Mouse (Mus musculus) C2C12 (cell line): ENCODE measurements around the gene Dcps. TPM values are rescaled to one million over a fixed set of nuclear protein-coding genes. Genes with fewer than 3 reads are reported as not detected.
"Not testable (repeated sequence)": the region's sequence is repeated elsewhere in the genome, so short reads cannot be mapped to it uniquely, and the experiment has no call there.

ENCODE experiments used
- H3K27me3 ChIP-seq: one replicate; pipeline ENCODE4 v1.6.1; 2011; ENCODE audit not compliant: control insufficient read depth, insufficient read depth, insufficient read length
- H3K36me3 ChIP-seq: one replicate; pipeline ENCODE4 v1.6.1; 2011; ENCODE audit not compliant: control insufficient read depth, insufficient read depth
- H3K4me3 ChIP-seq: one replicate; pipeline ENCODE4 v1.5.1; 2011; ENCODE audit warnings: mild to moderate bottlenecking, control low read depth; ENCODE audit not compliant: poor library complexity, insufficient read depth, severe bottlenecking
- H3K79me2 ChIP-seq: one replicate; pipeline ENCODE4 v1.6.1; 2011; ENCODE audit not compliant: control insufficient read depth, insufficient read depth
- H3K79me3 ChIP-seq: one replicate; pipeline ENCODE4 v1.6.1; 2011; ENCODE audit warnings: low read depth, control low read depth
- H3ac ChIP-seq: one replicate; pipeline ENCODE3; 2011; ENCODE audit warnings: low read depth; ENCODE audit not compliant: control insufficient read depth, insufficient read length
- CEBPB ChIP-seq: IDR thresholded peaks from one replicate; pipeline ENCODE4 v1.6.1; 2011; ENCODE audit warnings: low read depth, mild to moderate bottlenecking, control low read depth, moderate library complexity
- CTCF ChIP-seq: IDR thresholded peaks from one replicate; pipeline ENCODE4 v1.5.1; 2011; ENCODE audit not compliant: control insufficient read depth, insufficient read depth, insufficient read length
- FOSL1 ChIP-seq: IDR thresholded peaks from one replicate; pipeline ENCODE4 v1.8.0; 2011; ENCODE audit warnings: mild to moderate bottlenecking, low read length; ENCODE audit not compliant: poor library complexity, insufficient read depth, severe bottlenecking
- MAX ChIP-seq: IDR thresholded peaks from one replicate; pipeline ENCODE4 v1.6.1; 2011; ENCODE audit warnings: mild to moderate bottlenecking, control low read depth
- MYOD1 ChIP-seq: IDR thresholded peaks from one replicate; pipeline ENCODE4 v1.6.1; 2011; ENCODE audit warnings: low read depth; ENCODE audit not compliant: control insufficient read depth, insufficient read length
- MYOG ChIP-seq: IDR thresholded peaks from one replicate; pipeline ENCODE4 v1.6.1; 2011; ENCODE audit not compliant: control insufficient read depth, insufficient read length; ENCODE audit errors: extremely low read depth
- USF1 ChIP-seq: IDR thresholded peaks from one replicate; pipeline ENCODE4 v1.6.1; 2011; ENCODE audit warnings: low read depth, mild to moderate bottlenecking, control low read depth, moderate library complexity
- polyA plus RNA-seq: library from polyadenylated mRNA; unstranded; fragments of >200 nt; fragmentation: generic; extraction: Trizol; gene quantifications from one replicate; pipeline ENCODE4 v1.2.1, GENCODE M21; 2012; ENCODE audit warnings: missing spikeins

Gene Dcps
- polyA plus RNA-seq, 1 experiment, result 74.7 TPM

DNA sequence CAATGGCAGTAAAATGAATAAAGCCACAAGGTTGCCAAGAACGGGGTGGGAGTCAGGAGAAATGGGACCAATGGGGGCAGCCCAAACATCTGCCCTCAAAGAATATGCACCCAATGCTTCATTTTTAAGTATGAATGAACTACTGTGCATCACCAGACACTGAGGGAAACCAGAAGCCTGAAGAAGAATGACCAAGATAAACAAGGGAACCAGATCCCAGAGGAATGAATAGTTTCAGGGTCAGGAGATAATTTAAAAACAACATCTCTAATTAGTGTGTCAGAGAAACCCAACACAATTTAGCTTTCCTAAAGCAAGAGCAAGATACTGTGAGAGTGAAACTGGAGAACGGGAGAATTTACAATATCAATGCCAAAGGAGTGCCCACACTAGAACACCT lies 15.2 kb downstream of the Dcps start:
- no peak for TF ChIP-seq MYOD1
- peaks cover 10% of the 10 kb centered on the region for H3K79me2 ChIP-seq
- no peaks in the 10 kb centered on the region for H3K79me3 ChIP-seq
- H3K4me3 ChIP-seq, result no peak overlapping the region
- no peaks in the 10 kb centered on the region for H3K27me3 ChIP-seq
- no peak overlapping the region for H3ac ChIP-seq
- peaks cover 10% of the 10 kb centered on the region for H3K36me3 ChIP-seq

- Histone ChIP-seq H3K79me2 (peaks cover 21% of the 10 kb centered on the region), H3K27me3 (no peaks in the 10 kb centered on the region), H3K36me3 (peaks cover 10% of the 10 kb centered on the region), H3K79me3 (peaks cover 2% of the 10 kb centered on the region), H3ac (no peak overlapping the region), H3K4me3 (no peak overlapping the region)
- TF ChIP-seq CEBPB, result no peak
- no peak for TF ChIP-seq MYOG
- no peak for TF ChIP-seq FOSL1
- no peak for TF ChIP-seq MYOD1
Measured at GRCm38 (mm10) chr9:35158477-35158876, 17.4 kb downstream of the Dcps start.

DNA sequence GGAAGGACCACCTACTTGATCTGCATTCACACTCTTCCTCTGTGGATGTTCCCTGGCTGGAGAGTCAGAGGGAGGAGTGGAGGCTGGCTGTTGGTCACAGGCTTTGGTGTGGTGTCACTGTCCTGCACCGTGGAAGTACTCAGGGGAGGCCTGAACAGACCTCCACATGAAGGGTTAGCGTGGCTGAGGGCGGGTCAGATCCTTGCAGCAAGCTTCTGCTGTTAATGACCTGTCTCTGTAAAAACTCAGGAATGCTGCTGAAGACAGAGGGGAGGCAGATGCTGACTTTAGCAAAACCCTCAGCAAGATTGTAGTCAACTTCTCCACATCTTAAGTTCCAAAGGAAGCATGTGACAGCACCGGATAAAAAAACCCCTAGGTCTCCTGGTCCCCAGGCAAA lies 19.0 kb downstream of the Dcps start:
- H3K79me3 ChIP-seq, result peaks cover 2% of the 10 kb centered on the region
- H3K36me3 ChIP-seq, result peaks cover 5% of the 10 kb centered on the region
- no peaks in the 10 kb centered on the region for H3K27me3 ChIP-seq
- TF ChIP-seq CEBPB (no peak), MYOD1 (no peak), CTCF (no peak), USF1 (no peak), MYOG (no peak), MAX (no peak), FOSL1 (no peak)
- peak overlapping the region; percentile 29 for H3ac ChIP-seq
- no peak overlapping the region for H3K4me3 ChIP-seq
- H3K79me2 ChIP-seq, result peaks cover 28% of the 10 kb centered on the region

GRCm38 (mm10) chr9:35156002-35156710 lies 19.7 kb downstream of the Dcps start:
- H3K27me3 ChIP-seq, result no peaks in the 10 kb centered on the region
- no peak overlapping the region for H3ac ChIP-seq
- H3K79me3 ChIP-seq, result peaks cover 5% of the 10 kb centered on the region
- H3K79me2 ChIP-seq, result peaks cover 34% of the 10 kb centered on the region
- H3K36me3 ChIP-seq, result peaks cover 5% of the 10 kb centered on the region
- TF ChIP-seq MAX, result no peak
- peak; percentile 54 for TF ChIP-seq MYOD1
- TF ChIP-seq MYOG, result no peak
- no peak overlapping the region for H3K4me3 ChIP-seq

GRCm38 (mm10) chr9:35152923-35153322 lies 22.9 kb downstream of the Dcps start:
- peaks cover 34% of the 10 kb centered on the region for H3K79me2 ChIP-seq
- peak; percentile 85 for TF ChIP-seq MYOD1
- TF ChIP-seq CEBPB, result peak; percentile 31
- TF ChIP-seq MYOG, result no peak
- H3K79me3 ChIP-seq, result peaks cover 5% of the 10 kb centered on the region
- H3K36me3 ChIP-seq, result no peaks in the 10 kb centered on the region
- H3K27me3 ChIP-seq, result no peaks in the 10 kb centered on the region
- no peak overlapping the region for H3ac ChIP-seq
- H3K4me3 ChIP-seq, result no peak overlapping the region

GRCm38 (mm10) chr9:35148822-35149221 lies 27.0 kb downstream of the Dcps start:
- H3K79me2 ChIP-seq, result peaks cover 15% of the 10 kb centered on the region
- H3K36me3 ChIP-seq, H3K79me3 ChIP-seq, H3ac ChIP-seq, H3K4me3 ChIP-seq, H3K27me3 ChIP-seq: not testable (repeated sequence)

- not testable (repeated sequence) for H3K36me3 ChIP-seq, H3K27me3 ChIP-seq, H3K79me2 ChIP-seq, H3K4me3 ChIP-seq, H3K79me3 ChIP-seq, H3ac ChIP-seq
Measured at GRCm38 (mm10) chr9:35147261-35147660, 28.6 kb downstream of the Dcps start.
